Mouse (Mus musculus) hindbrain, postnatal 0 days (tissue): ENCODE measurements at regions not wholly inside any gene's neighbourhood (a gene's known extent, or its start where the extent isn't known, plus 50 kb on each side); places are given as distances from the start of the nearest gene placed in this dataset.
"Not testable (repeated sequence)": the region's sequence is repeated elsewhere in the genome, so short reads cannot be mapped to it uniquely, and the experiment has no call there.

ENCODE experiments used
- ATAC-seq: fragments of 200-750 bp; cut with Nextera tagmentation; 2 replicates; pipeline ENCODE4 v1.8.0; 2017; ENCODE audit warnings: mild to moderate bottlenecking, moderate TSS enrichment, moderate library complexity
- DNase-seq: peaks from one replicate; pipeline ENCODE4 v3.0.0-alpha.2; 2015; ENCODE audit warnings: low spot score
- H3K27ac ChIP-seq: fragments of 300-500 bp; sonication (generic); 2 replicates; pipeline ENCODE4 v1.5.1; 2014; ENCODE audit warnings: mild to moderate bottlenecking
- H3K27me3 ChIP-seq: fragments of 300-500 bp; sonication (generic); 2 replicates; pipeline ENCODE4 v1.6.1; 2014; ENCODE audit warnings: low read length, mixed read lengths; ENCODE audit not compliant: insufficient read depth
- H3K36me3 ChIP-seq: fragments of 300-500 bp; sonication (generic); 2 replicates; pipeline ENCODE4 v1.6.1; 2014; ENCODE audit warnings: low read length, mixed read lengths; ENCODE audit not compliant: insufficient read depth
- H3K4me1 ChIP-seq: fragments of 300-500 bp; sonication (generic); 2 replicates; pipeline ENCODE4 v1.6.1; 2014; ENCODE audit warnings: antibody characterized with exemption, low read length, mixed read lengths; ENCODE audit not compliant: insufficient read depth
- H3K4me2 ChIP-seq: fragments of 300-500 bp; sonication (generic); 2 replicates; pipeline ENCODE4 v1.6.1; 2014; ENCODE audit warnings: low read depth, mild to moderate bottlenecking, low read length, moderate library complexity, mixed read lengths
- H3K4me3 ChIP-seq: fragments of 300-500 bp; sonication (generic); 2 replicates; pipeline ENCODE4 v1.5.1; 2014; ENCODE audit warnings: low read length
- H3K9ac ChIP-seq: fragments of 300-500 bp; sonication (generic); replicated peaks from 2 replicates; pipeline ENCODE4 v1.6.1; 2014; ENCODE audit warnings: mild to moderate bottlenecking, low read length, moderate library complexity, mixed read lengths
- H3K9me3 ChIP-seq: fragments of 300-500 bp; sonication (generic); 2 replicates; pipeline ENCODE4 v1.6.1; 2016; ENCODE audit warnings: low read length, mixed read lengths
- CTCF ChIP-seq: IDR thresholded peaks from 2 replicates; pipeline ENCODE4 v1.5.1; 2016; ENCODE audit warnings: antibody characterized with exemption, control low read depth, low read depth
- WGBS: fragments of 180-500 bp; shearing (Covaris S2); extraction: QIAGEN DNeasy Blood & Tissue Kit; methylation state at CpG from one replicate; pipeline ENCODE4 v1.1.7; 2014; 5-methylcytosine and 5-hydroxymethylcytosine counted together

GRCm38 (mm10) chr12:48511594-48511993 lies 870.9 kb upstream of the Foxg1 start:
- no peaks in the 10 kb centered on the region for H3K9me3 ChIP-seq
- WGBS: 87% methylated on average over 3 of the region's 3 CpGs
- no peak overlapping the region for H3K27ac ChIP-seq
- TF ChIP-seq CTCF: no peak
- ATAC-seq (no peak), DNase-seq (no peak)
- no peak overlapping the region for H3K9ac ChIP-seq
- H3K27me3 ChIP-seq: no peaks in the 10 kb centered on the region
- H3K36me3 ChIP-seq: no peaks in the 10 kb centered on the region
- H3K4me3 ChIP-seq: no peak overlapping the region
- H3K4me1 ChIP-seq: no peaks in the 10 kb centered on the region
- no peak overlapping the region for H3K4me2 ChIP-seq

- WGBS: 79% methylated on average over 3 of the region's 3 CpGs
- no peak overlapping the region for H3K4me3 ChIP-seq
- TF ChIP-seq CTCF: no peak
- H3K27ac ChIP-seq: no peak overlapping the region
- H3K4me2 ChIP-seq: no peak overlapping the region
- no peaks in the 10 kb centered on the region for H3K27me3 ChIP-seq
- H3K9ac ChIP-seq: no peak overlapping the region
- ATAC-seq: no peak
- H3K9me3 ChIP-seq: no peaks in the 10 kb centered on the region
- no peak for DNase-seq
- H3K36me3 ChIP-seq: no peaks in the 10 kb centered on the region
- no peaks in the 10 kb centered on the region for H3K4me1 ChIP-seq
Measured at GRCm38 (mm10) chr12:48512259-48512658, 870.2 kb upstream of the Foxg1 start.

DNA sequence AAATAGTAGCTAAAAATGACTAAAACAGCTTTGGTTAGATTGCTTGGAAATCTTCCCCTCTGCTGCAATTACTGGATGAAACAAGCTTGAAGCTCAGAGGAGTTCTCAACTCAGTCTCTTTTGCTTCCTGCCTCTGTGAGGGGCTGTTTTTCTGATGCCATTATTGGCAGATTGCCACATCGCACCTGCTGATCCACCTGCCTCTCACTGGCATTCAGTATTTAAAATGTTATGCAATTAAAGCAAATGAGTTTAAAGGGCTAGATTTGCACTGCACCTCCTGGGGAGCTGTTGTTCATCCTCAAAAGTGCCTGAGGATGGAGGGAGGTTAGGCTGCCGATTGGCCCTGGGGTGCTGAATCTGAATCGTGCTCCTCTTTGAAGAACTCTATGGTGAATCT lies 860.5 kb upstream of the Foxg1 start:
- Histone ChIP-seq H3K27me3 (no peaks in the 10 kb centered on the region), H3K4me2 (no peak overlapping the region), H3K36me3 (no peaks in the 10 kb centered on the region), H3K4me1 (no peaks in the 10 kb centered on the region), H3K9me3 (no peaks in the 10 kb centered on the region), H3K27ac (no peak overlapping the region), H3K9ac (no peak overlapping the region), H3K4me3 (no peak overlapping the region)
- ATAC-seq (no peak), DNase-seq (peak; percentile 52)
- WGBS: 40% methylated on average over 3 of the region's 3 CpGs
- TF ChIP-seq CTCF: no peak

- 92% methylated on average over 20 of the region's 20 CpGs for WGBS
- not testable (repeated sequence) for ATAC-seq, H3K4me3 ChIP-seq, H3K4me1 ChIP-seq, H3K9ac ChIP-seq, H3K27me3 ChIP-seq, DNase-seq, H3K4me2 ChIP-seq, H3K36me3 ChIP-seq, H3K27ac ChIP-seq, H3K9me3 ChIP-seq
Measured at GRCm38 (mm10) chr12:48559690-48560089, 822.8 kb upstream of the Foxg1 start.

GRCm38 (mm10) chr12:48604401-48605197 lies 777.9 kb upstream of the Foxg1 start:
- ATAC-seq: no peak
- no peak for TF ChIP-seq CTCF

GRCm38 (mm10) chr12:48605423-48605822 lies 777.0 kb upstream of the Foxg1 start:
- no peak for TF ChIP-seq CTCF
- DNase-seq: no peak
- Histone ChIP-seq H3K9ac (no peak overlapping the region), H3K4me2 (no peak overlapping the region), H3K4me1 (no peaks in the 10 kb centered on the region), H3K36me3 (no peaks in the 10 kb centered on the region), H3K27me3 (no peaks in the 10 kb centered on the region), H3K9me3 (no peaks in the 10 kb centered on the region), H3K27ac (no peak overlapping the region), H3K4me3 (no peak overlapping the region)
- no peak for ATAC-seq

More at GRCm38 (mm10) chr12:48604401-48605197, 777.9 kb upstream of the Foxg1 start:
- H3K9ac ChIP-seq: no peak overlapping the region
- no peak for DNase-seq
- H3K4me1 ChIP-seq: no peaks in the 10 kb centered on the region
- H3K4me2 ChIP-seq: no peak overlapping the region
- H3K9me3 ChIP-seq: no peaks in the 10 kb centered on the region
- H3K4me3 ChIP-seq: no peak overlapping the region
- H3K27ac ChIP-seq: no peak overlapping the region
- no peaks in the 10 kb centered on the region for H3K27me3 ChIP-seq
- no peaks in the 10 kb centered on the region for H3K36me3 ChIP-seq
- 88% methylated on average over 5 of the region's 5 CpGs for WGBS

DNA sequence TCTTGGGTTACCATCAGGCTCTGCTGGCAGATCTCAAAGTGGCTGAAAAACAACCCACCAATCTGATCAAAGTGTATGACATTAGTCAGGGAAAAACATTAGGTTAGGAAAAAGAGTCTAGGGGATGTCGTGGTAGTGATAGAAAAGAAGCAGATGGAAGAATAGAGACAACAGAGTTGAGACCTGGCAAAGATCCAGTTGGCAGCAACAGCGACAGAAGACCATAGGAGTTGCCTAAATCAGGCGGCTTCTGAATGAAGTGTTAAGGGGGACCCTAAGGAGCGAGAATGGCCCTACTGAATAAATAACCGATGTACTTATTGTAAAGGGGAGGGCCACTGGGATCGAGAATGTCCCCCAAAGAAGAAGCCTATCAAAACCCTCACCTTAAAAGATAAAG lies 773.1 kb upstream of the Foxg1 start:
- Histone ChIP-seq H3K27me3 (no peaks in the 10 kb centered on the region), H3K27ac (no peak overlapping the region), H3K4me1 (no peaks in the 10 kb centered on the region), H3K9me3 (no peaks in the 10 kb centered on the region), H3K4me2 (no peak overlapping the region), H3K36me3 (no peaks in the 10 kb centered on the region), H3K4me3 (no peak overlapping the region), H3K9ac (no peak overlapping the region)
- no peak for TF ChIP-seq CTCF
- 47% methylated on average over 6 of the region's 6 CpGs for WGBS
- peak; percentile 49 for DNase-seq
- no peak for ATAC-seq
